Mouse (Mus musculus): ENCODE results near the gene Tmem270.

GRCm38 (mm10) chr5:134929988-134930387, 23.5 kb upstream of the Tmem270 start:
- TF ChIP-seq CTCF (IDR thresholded peaks at IDR 0.05; ENCODE audit: low read depth, low read length) (no peak), POLR2A (IDR thresholded peaks at IDR 0.05; ENCODE audit: insufficient read depth, low read length) (no peak), EP300 (IDR thresholded peaks at IDR 0.05; ENCODE audit: insufficient read depth, low read depth, low read length) (no peak)
